Mouse (Mus musculus) liver, embryonic 16.5 days (tissue): ENCODE data around the gene Ccr4. TPM values are rescaled to one million over a fixed set of nuclear protein-coding genes. Genes with fewer than 3 reads are reported as not detected.

Source experiments
- ATAC-seq: fragments of 200-750 bp; cut with Nextera tagmentation; 2 replicates; pipeline ENCODE4 v1.8.0; 2017; ENCODE audit warnings: low read depth, mild to moderate bottlenecking, moderate number of reproducible peaks, moderate library complexity
- H3K27ac ChIP-seq: fragments of 300-500 bp; sonication (generic); 2 replicates; pipeline ENCODE4 v1.5.1; 2014; ENCODE audit warnings: mild to moderate bottlenecking, low read length
- H3K27me3 ChIP-seq: fragments of 300-500 bp; sonication (generic); 2 replicates; pipeline ENCODE4 v1.6.1; 2014; ENCODE audit warnings: low read depth, low read length, mixed read lengths; ENCODE audit not compliant: control insufficient read depth, insufficient read depth
- H3K36me3 ChIP-seq: fragments of 300-500 bp; sonication (generic); 2 replicates; pipeline ENCODE4 v1.6.1; 2014; ENCODE audit warnings: mild to moderate bottlenecking; ENCODE audit not compliant: control insufficient read depth, insufficient read depth
- H3K4me1 ChIP-seq: fragments of 300-500 bp; sonication (generic); 2 replicates; pipeline ENCODE4 v1.6.1; 2014; ENCODE audit warnings: low read depth, low read length, mixed read lengths; ENCODE audit not compliant: control insufficient read depth
- H3K4me2 ChIP-seq: fragments of 300-500 bp; sonication (generic); 2 replicates; pipeline ENCODE4 v1.6.1; 2014; ENCODE audit warnings: low read depth, low read length, mixed read lengths
- H3K4me3 ChIP-seq: fragments of 300-500 bp; sonication (generic); 2 replicates; pipeline ENCODE4 v1.5.1; 2014; ENCODE audit warnings: low read depth, mild to moderate bottlenecking, low read length
- H3K9ac ChIP-seq: fragments of 300-500 bp; sonication (generic); 2 replicates; pipeline ENCODE4 v1.6.1; 2014; ENCODE audit warnings: low read depth, low read length
- H3K9me3 ChIP-seq: fragments of 300-500 bp; sonication (generic); replicated peaks from 2 replicates; pipeline ENCODE4 v1.6.1; 2016; ENCODE audit warnings: low read length; ENCODE audit not compliant: control insufficient read depth
- WGBS: fragments of 180-500 bp; shearing (Covaris S2); extraction: QIAGEN DNeasy Blood & Tissue Kit; methylation state at CpG from one replicate; pipeline ENCODE4 v1.1.7; 2014; ENCODE audit not compliant: insufficient replicate concordance; 5-methylcytosine and 5-hydroxymethylcytosine counted together
- polyA plus RNA-seq: library from polyadenylated mRNA; unstranded; fragments of >200 nt; fragmentation: Nextera tagmentation; extraction: Ambion mirVana; gene quantifications from 2 replicates; pipeline ENCODE4 v1.2.1, GENCODE M21; 2015

Ccr4 gene
- polyA plus RNA-seq, 1 experiment from 2014 or later, result not detected

DNA sequence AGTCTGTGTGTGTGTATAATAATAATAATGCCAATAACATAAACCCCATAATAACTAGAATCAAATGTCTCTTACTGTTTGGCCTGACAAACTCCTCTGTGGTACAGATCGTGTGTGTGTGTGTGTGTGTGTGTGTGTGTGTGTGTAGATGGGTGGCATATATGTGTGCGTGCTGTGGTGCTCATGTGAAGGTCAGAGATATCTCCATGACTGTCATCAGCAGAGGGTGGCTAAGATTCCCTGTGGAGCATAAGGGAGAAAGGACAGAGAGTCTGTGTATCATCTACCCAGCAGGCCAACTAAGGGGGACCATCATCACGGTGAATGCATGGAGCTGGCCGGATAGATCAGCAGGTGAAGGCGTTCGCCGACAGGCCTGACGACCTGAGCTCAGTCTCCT lies 57.8 kb downstream of the Ccr4 start:
- no peak overlapping the region for H3K4me2 ChIP-seq
- no peak for ATAC-seq
- H3K27me3 ChIP-seq, result no peaks in the 10 kb centered on the region
- peaks cover 3% of the 10 kb centered on the region for H3K4me1 ChIP-seq
- H3K36me3 ChIP-seq, result no peaks in the 10 kb centered on the region
- H3K27ac ChIP-seq, result no peak overlapping the region
- H3K9ac ChIP-seq, result no peak overlapping the region
- 76% methylated on average over 8 of the region's 8 CpGs for WGBS
- H3K4me3 ChIP-seq, result no peak overlapping the region
- no peaks in the 10 kb centered on the region for H3K9me3 ChIP-seq

DNA sequence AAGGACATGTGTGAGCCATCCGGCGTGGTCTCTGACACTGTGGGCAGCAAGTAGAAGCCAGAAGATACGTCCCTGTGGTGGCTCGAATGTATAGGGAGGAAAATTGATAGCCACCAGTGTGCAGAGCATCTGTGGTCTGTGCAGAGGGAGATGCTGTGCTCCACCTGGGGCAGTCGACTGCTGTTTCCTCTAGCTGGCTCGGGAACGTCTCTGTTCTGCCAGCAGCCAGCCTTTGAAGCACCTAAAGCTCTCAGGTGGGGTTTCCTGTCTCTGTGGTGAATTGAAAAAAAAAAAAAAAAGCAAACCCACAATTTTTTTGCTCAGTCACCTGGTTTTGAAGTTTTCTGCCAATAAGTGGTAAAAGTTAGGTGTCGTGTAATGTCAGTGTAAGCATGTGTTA lies 61.4 kb downstream of the Ccr4 start:
- H3K27me3 ChIP-seq, result no peaks in the 10 kb centered on the region
- H3K27ac ChIP-seq, result no peak overlapping the region
- ATAC-seq, result no peak
- no peak overlapping the region for H3K4me3 ChIP-seq
- WGBS, result 65% methylated on average over 8 of the region's 8 CpGs
- H3K36me3 ChIP-seq, result no peaks in the 10 kb centered on the region
- no peak overlapping the region for H3K9ac ChIP-seq
- no peak overlapping the region for H3K4me2 ChIP-seq
- H3K9me3 ChIP-seq, result no peaks in the 10 kb centered on the region
- H3K4me1 ChIP-seq, result no peaks in the 10 kb centered on the region

DNA sequence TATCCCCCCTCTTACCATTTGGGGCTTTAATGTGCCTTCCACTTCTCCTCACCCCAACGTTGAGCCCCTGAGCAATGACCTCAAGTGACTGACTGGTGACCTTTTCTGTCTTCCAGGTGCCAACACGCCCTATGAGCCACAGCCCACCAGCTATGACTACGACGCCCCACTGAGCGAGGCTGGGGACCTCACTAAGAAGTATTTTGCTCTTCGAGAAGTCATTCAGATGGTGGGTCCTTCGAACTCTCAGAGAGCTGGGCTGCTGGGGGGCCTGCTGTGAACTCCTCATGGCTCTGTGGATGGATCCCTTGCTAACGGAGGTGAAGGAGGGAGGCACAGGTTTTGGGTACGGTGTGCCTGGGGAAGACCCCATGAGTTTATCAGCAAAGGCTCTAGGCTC lies 61.8 kb downstream of the Ccr4 start:
- Histone ChIP-seq H3K4me3 (no peak overlapping the region), H3K36me3 (no peaks in the 10 kb centered on the region), H3K4me1 (no peaks in the 10 kb centered on the region), H3K9ac (no peak overlapping the region), H3K27ac (no peak overlapping the region), H3K9me3 (no peaks in the 10 kb centered on the region), H3K27me3 (no peaks in the 10 kb centered on the region), H3K4me2 (no peak overlapping the region)
- ATAC-seq, result no peak
- 77% methylated on average over 9 of the region's 9 CpGs for WGBS

DNA sequence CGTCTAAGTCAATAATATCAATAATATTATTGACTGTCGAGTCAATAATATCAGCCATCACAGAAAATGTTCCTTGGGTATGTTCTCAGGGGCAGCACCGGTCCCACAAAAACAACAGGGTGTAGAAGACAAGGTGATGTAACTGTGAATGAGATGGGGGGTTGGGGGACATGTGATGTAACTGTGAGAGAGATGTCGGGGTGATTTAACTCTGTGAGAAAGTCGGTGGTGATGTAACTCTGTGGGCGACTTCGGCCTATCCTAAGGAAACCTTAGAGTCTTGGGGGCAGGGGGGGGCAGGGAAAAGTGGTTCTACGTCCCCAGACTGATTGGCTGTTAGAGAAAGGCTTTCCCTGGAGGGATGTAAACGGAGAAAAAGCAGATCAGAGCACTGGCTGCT lies 62.5 kb downstream of the Ccr4 start:
- WGBS, result 64% methylated on average over 9 of the region's 9 CpGs
- ATAC-seq, result no peak

DNA sequence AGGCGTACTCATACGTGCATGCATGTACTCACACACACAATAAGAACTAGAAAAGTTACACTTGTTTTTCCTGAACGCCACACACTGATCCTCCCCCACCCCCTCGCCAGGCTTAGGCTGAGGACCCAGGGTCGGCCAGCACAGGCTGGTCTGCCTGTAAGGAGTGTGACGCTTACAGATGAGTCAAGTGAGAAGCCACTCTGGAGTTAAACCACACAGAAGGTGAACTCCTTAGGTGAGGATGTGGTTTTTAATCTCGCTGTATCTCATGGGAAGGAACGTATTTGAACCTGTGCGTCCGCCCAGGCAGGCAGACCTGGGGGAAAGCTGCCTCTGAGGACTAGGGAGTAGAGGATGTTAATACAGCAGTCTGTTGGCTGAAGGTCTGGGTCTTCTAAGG lies 64.2 kb downstream of the Ccr4 start:
- no peak overlapping the region for H3K4me2 ChIP-seq
- no peaks in the 10 kb centered on the region for H3K4me1 ChIP-seq
- H3K4me3 ChIP-seq, result no peak overlapping the region
- no peaks in the 10 kb centered on the region for H3K36me3 ChIP-seq
- 72% methylated on average over 10 of the region's 10 CpGs for WGBS
- H3K27ac ChIP-seq, result no peak overlapping the region
- no peak for ATAC-seq
- no peak overlapping the region for H3K9ac ChIP-seq
- H3K9me3 ChIP-seq, result no peaks in the 10 kb centered on the region
- H3K27me3 ChIP-seq, result no peaks in the 10 kb centered on the region

More for the DNA sequence above, 62.5 kb downstream of the Ccr4 start:
- Histone ChIP-seq H3K4me2 (no peak overlapping the region), H3K27me3 (no peaks in the 10 kb centered on the region), H3K9ac (no peak overlapping the region), H3K9me3 (no peaks in the 10 kb centered on the region), H3K4me1 (no peaks in the 10 kb centered on the region), H3K36me3 (no peaks in the 10 kb centered on the region), H3K27ac (no peak overlapping the region), H3K4me3 (no peak overlapping the region)

Other genes with a start within 250 kb of the Ccr4 start
- not detected in 2 replicates for gene Bcl2a1c, start 174.8 kb downstream of the Ccr4 start, polyA plus RNA-seq
- 17.8 and 18.2 TPM in 2 replicates for gene Crtap, start 114.2 kb downstream of the Ccr4 start, polyA plus RNA-seq
- gene Glb1, start 103.8 kb downstream of the Ccr4 start, polyA plus RNA-seq, result 14.2 and 18.5 TPM in 2 replicates
- 2.3 and 2.7 TPM in 2 replicates for gene Tmppe, start 103.8 kb downstream of the Ccr4 start, polyA plus RNA-seq
- not detected in 2 replicates for gene C130032M10Rik, start 10.8 kb upstream of the Ccr4 start, polyA plus RNA-seq
- 0.69 and 0.71 TPM in 2 replicates for gene Trim71, start 59.5 kb upstream of the Ccr4 start, polyA plus RNA-seq
- 23.0 and 24.4 TPM in 2 replicates for gene Cnot10, start 135.3 kb upstream of the Ccr4 start, polyA plus RNA-seq
- gene Dync1li1, start 183.9 kb upstream of the Ccr4 start, polyA plus RNA-seq, result 18.4 and 19.3 TPM in 2 replicates
- gene Cmtm6, start 226.2 kb upstream of the Ccr4 start, polyA plus RNA-seq, result 28.9 and 32.2 TPM in 2 replicates